Mouse (Mus musculus) hematopoietic multipotent progenitor cell, adult 10-12 weeks (in vitro differentiated cells): Measurements from ENCODE around the gene Olfr785. TPM values are rescaled to one million over a fixed set of nuclear protein-coding genes. Genes with fewer than 3 reads are reported as not detected.

Experiments used
- polyA plus RNA-seq: library from polyadenylated mRNA; stranded (reverse); fragments of >175 nt; gene quantifications from 2 replicates; pipeline ENCODE4 v1.2.3, GENCODE M21; 2012; ENCODE audit warnings: low replicate concordance

Olfr785 gene
- polyA plus RNA-seq = not detected in 2 replicates

GRCm38 (mm10) chr10:129405126-129405525, at the start of gene Olfr785:
Gene Olfr785 (plus strand): TSS chr10:129405426.

GRCm38 (mm10) chr10:129383783-129384182, 21.4 kb upstream of the Olfr785 start, which contains the start of gene Olfr784:
Gene Olfr784 (plus strand): TSS chr10:129384083.

DNA sequence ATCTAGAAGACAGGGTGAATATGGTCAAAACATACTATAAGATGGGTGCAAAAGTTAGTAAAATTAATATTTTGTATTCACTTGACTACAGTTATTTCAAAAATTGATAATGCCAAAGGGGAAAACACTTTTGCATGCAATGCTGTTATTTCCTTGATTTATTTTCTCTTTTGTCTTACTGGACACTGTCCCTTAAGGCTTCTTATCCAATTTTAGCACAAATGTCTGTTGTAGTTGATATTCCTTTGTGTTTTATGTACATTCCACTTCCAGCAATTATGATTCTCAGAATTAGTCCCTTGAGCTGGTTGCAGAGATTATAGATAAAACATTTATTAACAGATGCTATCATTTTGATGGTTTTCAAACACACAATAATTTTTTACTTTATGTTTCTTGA, 21.8 kb downstream of the Olfr785 start, which contains the start of gene Olfr786:
Gene Olfr786, plus strand, starts transcription at position 301 of the 400 bp plus-strand sequence.

Other genes starting within 250 kb of the Olfr785 start
- gene Olfr771, start 240.7 kb upstream of the Olfr785 start, polyA plus RNA-seq = not detected in 2 replicates
- not detected in 2 replicates for gene Olfr772, start 227.5 kb upstream of the Olfr785 start, polyA plus RNA-seq
- gene Olfr773, start 218.0 kb upstream of the Olfr785 start, polyA plus RNA-seq = not detected in 2 replicates
- gene Olfr774, start 169.2 kb upstream of the Olfr785 start, polyA plus RNA-seq = not detected in 2 replicates
- gene Olfr775, start 157.0 kb upstream of the Olfr785 start, polyA plus RNA-seq = not detected in 2 replicates
- gene Olfr776, start 146.3 kb upstream of the Olfr785 start, polyA plus RNA-seq = not detected in 2 replicates
- gene Olfr777, start 133.9 kb upstream of the Olfr785 start, polyA plus RNA-seq = not detected in 2 replicates
- not detected in 2 replicates for gene Olfr780, start 87.3 kb upstream of the Olfr785 start, polyA plus RNA-seq
- not detected in 2 replicates for gene Olfr781, start 76.6 kb upstream of the Olfr785 start, polyA plus RNA-seq
- gene Olfr782, start 56.6 kb upstream of the Olfr785 start, polyA plus RNA-seq = not detected in 2 replicates
- not detected in 2 replicates for gene Olfr784, start 21.3 kb upstream of the Olfr785 start, polyA plus RNA-seq
- gene Olfr786, start 21.9 kb downstream of the Olfr785 start, polyA plus RNA-seq = not detected in 2 replicates
- not detected in 2 replicates for gene Olfr787, start 56.4 kb downstream of the Olfr785 start, polyA plus RNA-seq
- not detected in 2 replicates for gene Olfr788, start 65.6 kb downstream of the Olfr785 start, polyA plus RNA-seq
- gene Olfr789, start 79.3 kb downstream of the Olfr785 start, polyA plus RNA-seq = not detected in 2 replicates
- not detected in 2 replicates for gene Olfr790, start 93.1 kb downstream of the Olfr785 start, polyA plus RNA-seq
- not detected in 2 replicates for gene Olfr791, start 116.4 kb downstream of the Olfr785 start, polyA plus RNA-seq
- not detected in 2 replicates for gene Olfr792, start 133.7 kb downstream of the Olfr785 start, polyA plus RNA-seq
- gene Olfr794, start 162.2 kb downstream of the Olfr785 start, polyA plus RNA-seq = not detected in 2 replicates
- gene Olfr796, start 207.1 kb downstream of the Olfr785 start, polyA plus RNA-seq = not detected in 2 replicates
- gene Olfr798, start 222.5 kb downstream of the Olfr785 start, polyA plus RNA-seq = not detected in 2 replicates
- not detected in 2 replicates for gene Olfr799, start 232.1 kb downstream of the Olfr785 start, polyA plus RNA-seq